Mouse (Mus musculus): Measurements from ENCODE around the gene Ccr10.

- TF ChIP-seq POLR2A (IDR thresholded peaks at IDR 0.05; ENCODE audit: extremely low read depth, insufficient read depth, low read length), result no peak
- no peak for TF ChIP-seq CTCF (IDR thresholded peaks at IDR 0.05; ENCODE audit: extremely low read depth, insufficient read depth, low read length)
These were observed 12.9 kb downstream of the Ccr10 start for GRCm38 (mm10) chr11:101162301-101162700.

Data from cortical plate, adult 2 months (tissue).